Mouse (Mus musculus) limb, embryonic 10.5 days (tissue): ENCODE data around the gene Glis1. TPM values are rescaled to one million over a fixed set of nuclear protein-coding genes. Genes with fewer than 3 reads are reported as not detected.

Experiments used
- DNase-seq: peaks from one replicate; pipeline ENCODE4 v3.0.0-alpha.2; 2017; ENCODE audit warnings: low spot score
- H3K27ac ChIP-seq: fragments of 300-500 bp; sonication (generic); 2 replicates; pipeline ENCODE4 v1.5.1; 2016; ENCODE audit warnings: mild to moderate bottlenecking
- H3K27me3 ChIP-seq: fragments of 300-500 bp; sonication (generic); 2 replicates; pipeline ENCODE4 v1.6.1; 2016; ENCODE audit warnings: low read depth, mild to moderate bottlenecking; ENCODE audit not compliant: poor library complexity, severe bottlenecking
- H3K36me3 ChIP-seq: fragments of 300-500 bp; sonication (generic); 2 replicates; pipeline ENCODE4 v1.6.1; 2016; ENCODE audit warnings: mild to moderate bottlenecking, moderate library complexity
- H3K4me1 ChIP-seq: fragments of 300-500 bp; sonication (generic); 2 replicates; pipeline ENCODE4 v1.6.1; 2016
- H3K4me3 ChIP-seq: fragments of 300-500 bp; sonication (generic); 2 replicates; pipeline ENCODE4 v1.5.1; 2016; ENCODE audit warnings: mild to moderate bottlenecking, moderate library complexity
- H3K9me3 ChIP-seq: fragments of 300-500 bp; sonication (generic); replicated peaks from 2 replicates; pipeline ENCODE4 v1.6.1; 2016; ENCODE audit warnings: mild to moderate bottlenecking
- WGBS: fragments of 180-500 bp; shearing (Covaris S2); methylation state at CpG from one replicate; pipeline ENCODE4 v1.1.7; 2016; 5-methylcytosine and 5-hydroxymethylcytosine counted together
- polyA plus RNA-seq: library from polyadenylated mRNA; unstranded; fragments of >200 nt; fragmentation: Nextera tagmentation; extraction: Ambion mirVana; gene quantifications from 2 replicates; pipeline ENCODE4 v1.2.1, GENCODE M21; 2016

The Glis1 gene
- polyA plus RNA-seq, 1 experiment from 2014 or later: 9.9 TPM

DNA sequence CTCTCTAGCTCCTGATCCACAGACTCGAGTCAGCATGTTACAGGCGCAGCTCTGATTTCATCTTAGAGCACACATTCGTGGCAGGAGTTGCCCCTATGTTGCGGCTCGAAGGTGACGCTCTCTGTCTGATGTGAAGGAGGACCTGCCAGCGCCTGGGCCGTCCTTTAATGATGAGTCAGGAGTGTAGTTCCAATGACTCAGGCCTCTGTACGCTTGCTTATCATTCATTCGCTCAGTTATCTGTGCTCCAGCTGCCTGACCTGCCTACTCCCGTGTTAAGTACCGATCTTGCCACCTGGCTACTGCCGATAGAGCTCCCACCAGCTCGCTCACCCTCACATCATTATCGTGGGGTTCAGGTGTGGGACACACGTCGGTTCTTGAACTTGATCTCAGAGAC is 24.5 kb downstream of the Glis1 start:
- no peaks in the 10 kb centered on the region for H3K9me3 ChIP-seq
- peaks cover 83% of the 10 kb centered on the region for H3K4me1 ChIP-seq
- H3K27ac ChIP-seq: peak overlapping the region; percentile 87
- no peak overlapping the region for H3K4me3 ChIP-seq
- WGBS: 89% methylated on average over 17 of the region's 17 CpGs
- peaks cover 48% of the 10 kb centered on the region for H3K27me3 ChIP-seq
- DNase-seq: no peak
- 0 out of 2 replicates have a peak, but pooled peaks cover 3% of the 10 kb centered on the region for H3K36me3 ChIP-seq

DNA sequence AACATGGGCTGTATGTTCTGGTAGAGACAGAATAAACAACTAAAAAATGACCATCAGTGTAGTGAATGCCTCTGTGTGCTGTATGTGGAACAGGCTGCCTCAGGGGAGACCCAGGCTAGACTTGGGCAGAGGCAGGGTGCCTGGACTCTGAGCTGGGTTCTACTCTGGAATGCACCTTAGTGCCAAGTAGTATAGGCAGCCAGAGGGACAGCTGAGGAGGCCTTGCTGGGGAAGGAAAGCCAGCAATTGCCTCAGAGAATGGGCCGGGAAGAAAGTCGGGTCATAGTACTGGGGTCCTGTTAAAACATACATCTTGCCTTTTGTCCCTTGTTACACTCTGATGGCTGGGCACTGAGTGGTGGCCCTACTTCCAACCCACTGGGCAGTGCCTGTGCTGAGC is 25.1 kb downstream of the Glis1 start:
- 76% methylated on average over 2 of the region's 2 CpGs for whole genome bisulfite sequencing
- peak overlapping the region; percentile 87 for H3K27ac ChIP-seq
- H3K27me3 ChIP-seq: peaks cover 54% of the 10 kb centered on the region
- H3K36me3 ChIP-seq: 0 out of 2 replicates have a peak, but pooled peaks cover 3% of the 10 kb centered on the region
- no peaks in the 10 kb centered on the region for H3K9me3 ChIP-seq
- peaks cover 84% of the 10 kb centered on the region for H3K4me1 ChIP-seq
- DNase-seq: no peak
- H3K4me3 ChIP-seq: no peak overlapping the region

GRCm38 (mm10) chr4:107460468-107460867 is 26.1 kb downstream of the Glis1 start:
- Histone ChIP-seq H3K27me3 (peaks cover 64% of the 10 kb centered on the region), H3K36me3 (no peaks in the 10 kb centered on the region), H3K27ac (peak overlapping the region; percentile 87), H3K9me3 (no peaks in the 10 kb centered on the region), H3K4me1 (peaks cover 94% of the 10 kb centered on the region), H3K4me3 (no peak overlapping the region)
- DNase-seq: peak; percentile 77
- 29% methylated on average over 11 of the region's 11 CpGs for WGBS

DNA sequence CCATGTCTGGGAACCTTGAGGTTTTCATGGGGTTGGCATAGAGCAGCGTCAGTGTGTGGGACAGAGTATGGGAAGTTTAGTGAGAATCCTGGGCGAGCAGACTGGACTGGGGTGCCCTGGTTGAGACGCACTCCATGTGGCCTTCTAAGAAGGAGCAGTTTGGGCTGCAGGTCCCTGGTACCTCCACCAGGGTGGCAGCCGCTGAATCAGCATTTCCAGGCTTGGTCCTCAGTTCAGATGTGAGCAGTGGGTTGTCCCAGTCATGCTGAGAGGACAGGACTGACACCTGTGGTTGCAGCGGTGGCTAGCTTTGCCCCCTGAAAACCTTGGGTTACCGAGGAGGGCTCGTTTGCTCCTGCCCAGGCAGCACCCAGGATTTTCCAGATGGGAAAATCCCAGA is 33.4 kb downstream of the Glis1 start:
- no peak for DNase-seq
- no peak overlapping the region for H3K4me3 ChIP-seq
- H3K4me1 ChIP-seq: peaks cover 76% of the 10 kb centered on the region
- H3K36me3 ChIP-seq: no peaks in the 10 kb centered on the region
- WGBS: 81% methylated on average over 7 of the region's 7 CpGs
- H3K27ac ChIP-seq: peak overlapping the region; percentile 17; the same call in 1 of the 2 replicates
- H3K27me3 ChIP-seq: peaks cover 99% of the 10 kb centered on the region
- H3K9me3 ChIP-seq: no peaks in the 10 kb centered on the region

DNA sequence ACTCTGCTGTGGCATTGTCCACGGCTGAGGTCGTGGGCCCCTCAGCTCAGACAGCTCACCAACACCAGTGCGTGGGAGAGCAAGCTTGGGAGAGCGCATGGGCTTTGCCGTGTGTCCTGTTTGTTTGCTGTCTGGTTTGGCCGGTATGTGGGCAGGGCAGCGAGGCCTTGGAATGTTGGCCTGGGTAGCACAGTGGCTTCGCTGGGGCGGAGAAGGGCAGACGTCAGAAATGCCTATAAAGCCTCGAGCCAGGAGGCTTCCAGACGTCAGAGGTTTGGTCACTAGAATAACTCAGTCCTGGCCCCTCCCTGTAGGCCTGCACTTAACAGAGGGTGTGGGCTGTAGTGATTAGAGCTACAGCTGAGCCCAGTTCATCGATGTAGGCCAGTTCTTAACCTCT is 33.9 kb downstream of the Glis1 start:
- peaks cover 99% of the 10 kb centered on the region for H3K27me3 ChIP-seq
- peaks cover 73% of the 10 kb centered on the region for H3K4me1 ChIP-seq
- 52% methylated on average over 13 of the region's 13 CpGs for WGBS
- no peak overlapping the region for H3K4me3 ChIP-seq
- H3K36me3 ChIP-seq: no peaks in the 10 kb centered on the region
- DNase-seq: no peak
- peak overlapping the region; percentile 17; the same call in 1 of the 2 replicates for H3K27ac ChIP-seq
- no peaks in the 10 kb centered on the region for H3K9me3 ChIP-seq

- no peak overlapping the region for H3K27ac ChIP-seq
Measured at GRCm38 (mm10) chr4:107468768-107469167, 34.4 kb downstream of the Glis1 start.

GRCm38 (mm10) chr4:107476266-107476665 is 41.9 kb downstream of the Glis1 start:
- Histone ChIP-seq H3K9me3 (no peaks in the 10 kb centered on the region), H3K27me3 (peaks cover 93% of the 10 kb centered on the region), H3K36me3 (no peaks in the 10 kb centered on the region), H3K27ac (peak overlapping the region; percentile 26; the same call in 1 of the 2 replicates), H3K4me1 (peaks cover 54% of the 10 kb centered on the region), H3K4me3 (no peak overlapping the region)
- no peak for DNase-seq
- WGBS: 69% methylated on average over 11 of the region's 11 CpGs

More at GRCm38 (mm10) chr4:107468768-107469167, 34.4 kb downstream of the Glis1 start:
- WGBS: 73% methylated on average over 11 of the region's 11 CpGs
- Histone ChIP-seq H3K9me3 (no peaks in the 10 kb centered on the region), H3K36me3 (no peaks in the 10 kb centered on the region), H3K4me3 (no peak overlapping the region), H3K27me3 (peaks cover 99% of the 10 kb centered on the region), H3K4me1 (peaks cover 68% of the 10 kb centered on the region)
- DNase-seq: no peak

DNA sequence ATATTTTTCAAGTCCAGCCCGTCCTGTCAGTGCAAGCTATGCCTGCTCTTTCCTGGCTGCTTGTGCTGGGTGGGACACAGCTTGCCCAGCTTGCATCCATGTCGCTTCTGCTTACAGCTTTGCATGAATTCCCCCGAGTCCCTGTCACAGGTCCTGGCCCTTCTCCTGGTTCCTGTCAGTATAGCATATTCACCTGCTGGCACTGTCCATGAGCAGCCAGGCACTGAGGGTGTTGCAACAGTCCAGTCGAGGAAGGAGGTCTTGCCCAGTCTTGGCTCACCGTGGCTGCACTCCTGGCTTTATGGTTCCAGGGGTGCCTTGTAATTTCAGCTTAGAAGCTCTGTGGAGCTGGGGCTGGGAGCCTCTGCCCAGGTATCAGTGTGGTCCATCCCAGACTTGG is 44.6 kb downstream of the Glis1 start:
- WGBS: 70% methylated on average over 5 of the region's 5 CpGs
- H3K4me1 ChIP-seq: peaks cover 40% of the 10 kb centered on the region
- H3K9me3 ChIP-seq: no peaks in the 10 kb centered on the region
- H3K27ac ChIP-seq: no peak overlapping the region
- H3K27me3 ChIP-seq: peaks cover 71% of the 10 kb centered on the region
- DNase-seq: no peak
- H3K4me3 ChIP-seq: no peak overlapping the region
- no peaks in the 10 kb centered on the region for H3K36me3 ChIP-seq

DNA sequence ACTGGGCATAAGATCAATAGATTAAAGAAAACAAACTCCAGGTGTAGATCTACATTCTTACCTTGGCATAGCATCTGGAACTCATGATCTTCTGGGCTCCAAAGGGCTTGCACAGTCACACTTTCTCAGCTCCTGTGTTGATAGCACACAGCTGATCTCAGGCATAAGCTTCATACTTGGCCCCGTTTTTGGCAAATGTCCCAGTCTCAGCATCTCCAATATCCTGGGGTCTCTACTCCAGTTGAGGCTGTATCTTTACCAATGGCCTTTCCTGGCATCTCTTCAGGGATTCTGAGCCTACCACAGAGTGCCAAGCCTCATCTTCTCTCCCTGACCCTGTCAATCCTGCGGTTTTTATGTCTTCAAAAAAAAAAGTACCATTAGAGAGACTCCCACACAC is 48.1 kb downstream of the Glis1 start:
- peaks cover 65% of the 10 kb centered on the region for H3K27me3 ChIP-seq
- 81% methylated on average over 2 of the region's 2 CpGs for WGBS
- DNase-seq: no peak
- no peak overlapping the region for H3K27ac ChIP-seq
- no peak overlapping the region for H3K4me3 ChIP-seq
- peaks cover 38% of the 10 kb centered on the region for H3K4me1 ChIP-seq
- no peaks in the 10 kb centered on the region for H3K36me3 ChIP-seq
- H3K9me3 ChIP-seq: no peaks in the 10 kb centered on the region

GRCm38 (mm10) chr4:107483556-107484220 is 49.3 kb downstream of the Glis1 start:
- Histone ChIP-seq H3K36me3 (no peaks in the 10 kb centered on the region), H3K4me1 (peaks cover 33% of the 10 kb centered on the region), H3K4me3 (no peak overlapping the region), H3K9me3 (no peaks in the 10 kb centered on the region), H3K27ac (no peak overlapping the region), H3K27me3 (peaks cover 59% of the 10 kb centered on the region)
- no peak for DNase-seq
- 93% methylated on average over 20 of the region's 20 CpGs for WGBS

GRCm38 (mm10) chr4:107484221-107484575 is 49.8 kb downstream of the Glis1 start:
- no peak for DNase-seq
- no peaks in the 10 kb centered on the region for H3K9me3 ChIP-seq
- H3K36me3 ChIP-seq: no peaks in the 10 kb centered on the region
- peak overlapping the region; percentile 7; the same call in 1 of the 2 replicates for H3K27ac ChIP-seq
- WGBS: 94% methylated on average over 4 of the region's 4 CpGs
- H3K4me1 ChIP-seq: peaks cover 30% of the 10 kb centered on the region
- H3K4me3 ChIP-seq: no peak overlapping the region
- H3K27me3 ChIP-seq: peaks cover 58% of the 10 kb centered on the region

- DNase-seq: no peak
- Histone ChIP-seq H3K27ac (no peak overlapping the region), H3K36me3 (no peaks in the 10 kb centered on the region), H3K4me3 (no peak overlapping the region), H3K9me3 (no peaks in the 10 kb centered on the region), H3K4me1 (peaks cover 28% of the 10 kb centered on the region), H3K27me3 (peaks cover 59% of the 10 kb centered on the region)
- 69% methylated on average over 5 of the region's 5 CpGs for WGBS
Measured at GRCm38 (mm10) chr4:107485903-107486302, 51.5 kb downstream of the Glis1 start.

- Histone ChIP-seq H3K4me3 (no peak overlapping the region), H3K27ac (no peak overlapping the region)
- 89% methylated on average over 20 of the region's 20 CpGs for WGBS
Measured at GRCm38 (mm10) chr4:107489121-107489840, 54.9 kb downstream of the Glis1 start.

More at GRCm38 (mm10) chr4:107489121-107489840, 54.9 kb downstream of the Glis1 start:
- no peak for DNase-seq
- H3K27me3 ChIP-seq: peaks cover 64% of the 10 kb centered on the region
- peaks cover 23% of the 10 kb centered on the region for H3K4me1 ChIP-seq
- H3K9me3 ChIP-seq: no peaks in the 10 kb centered on the region
- no peaks in the 10 kb centered on the region for H3K36me3 ChIP-seq
